Mouse (Mus musculus): Measurements from ENCODE around the gene Rab24. TPM values are rescaled to one million over a fixed set of nuclear protein-coding genes. Genes with fewer than 3 reads are reported as not detected.
A peak's percentile ranks its signal among the peaks of the same experiment; 100 is the strongest.

The Rab24 gene
- total RNA-seq, 2 experiments from 2014 or later: 31.4 to 34.3 TPM

- intact Hi-C loops (cut with DNase I): loop anchor here (2.0 to 5.0 kb wide), 2 partner anchors 62 to 71 kb away; no protein-coding TSS in a partner anchor
Measured at GRCm38 (mm10) chr13:55329683-55330566, 8.2 kb upstream of the Rab24 start, which contains the start of gene Mxd3. Gene Mxd3 (minus strand): TSS chr13:55329823.

DNA sequence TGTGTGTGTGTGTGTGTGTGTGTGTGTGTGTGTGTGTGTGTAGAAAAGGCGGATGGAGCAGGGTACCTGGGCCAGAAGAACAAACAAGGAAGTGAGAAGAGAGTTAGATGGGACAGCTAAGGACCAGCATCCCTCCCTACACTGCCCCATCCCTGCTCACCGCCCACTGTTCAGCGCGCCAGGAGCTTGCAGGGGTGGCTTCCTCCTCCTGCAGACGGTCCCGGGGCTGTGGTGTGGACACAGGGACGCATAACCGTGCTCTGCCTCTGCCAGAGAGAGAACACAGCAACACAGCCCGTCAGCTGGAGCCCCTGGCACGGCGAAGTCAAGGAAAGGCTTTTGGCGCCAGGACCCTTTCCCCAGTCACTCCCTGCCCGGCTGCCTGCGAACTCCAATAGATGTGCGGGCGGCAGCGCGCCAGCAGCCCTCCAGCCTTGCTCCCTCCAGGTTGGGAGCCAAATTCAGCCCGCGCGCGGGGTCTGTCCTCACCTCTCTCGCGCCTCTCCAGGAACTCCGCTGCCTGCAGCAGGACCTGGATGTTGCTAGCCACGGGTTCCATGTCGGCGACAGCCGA is 7.5 kb upstream of the Rab24 start:
- intact Hi-C loops (cut with DNase I): loop anchor here (5.0 kb wide), 1 partner anchor 63 kb away; no protein-coding TSS in a partner anchor
- peak; percentile 44 to 45 for DNase-seq

More at GRCm38 (mm10) chr13:55329683-55330566, 8.2 kb upstream of the Rab24 start, which contains the start of gene Mxd3:
- DNase-seq: peak; percentile 83 to 85

- intact Hi-C loops (cut with DNase I): loop anchor here (5.0 kb wide), 1 partner anchor 64 kb away; no protein-coding TSS in a partner anchor
- DNase-seq: no peak
Measured at GRCm38 (mm10) chr13:55328641-55329040, 6.9 kb upstream of the Rab24 start.

DNA sequence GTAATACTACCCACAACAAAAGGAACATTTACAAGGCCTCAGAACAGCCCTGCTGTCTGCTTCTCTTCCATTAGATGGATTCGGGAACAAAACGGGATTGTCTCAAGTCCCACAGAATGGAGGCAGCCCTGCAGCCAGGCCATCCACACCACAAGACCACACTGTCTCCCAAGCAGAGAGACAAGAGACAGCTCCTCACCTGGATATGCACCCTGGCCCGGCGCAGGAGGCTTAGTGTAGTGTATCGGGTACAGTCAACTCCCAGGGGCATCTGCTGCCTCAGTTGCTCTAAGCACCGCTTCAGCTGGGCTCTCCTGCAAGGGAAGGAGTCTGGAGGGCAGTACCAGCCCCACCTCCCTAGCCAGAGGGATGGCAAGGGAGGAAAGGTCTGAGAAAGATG is 6.4 kb upstream of the Rab24 start:
- intact Hi-C loops (cut with DNase I): loop anchor here (5.0 kb wide), 1 partner anchor 64 kb away; no protein-coding TSS in a partner anchor
- no peak for DNase-seq

DNA sequence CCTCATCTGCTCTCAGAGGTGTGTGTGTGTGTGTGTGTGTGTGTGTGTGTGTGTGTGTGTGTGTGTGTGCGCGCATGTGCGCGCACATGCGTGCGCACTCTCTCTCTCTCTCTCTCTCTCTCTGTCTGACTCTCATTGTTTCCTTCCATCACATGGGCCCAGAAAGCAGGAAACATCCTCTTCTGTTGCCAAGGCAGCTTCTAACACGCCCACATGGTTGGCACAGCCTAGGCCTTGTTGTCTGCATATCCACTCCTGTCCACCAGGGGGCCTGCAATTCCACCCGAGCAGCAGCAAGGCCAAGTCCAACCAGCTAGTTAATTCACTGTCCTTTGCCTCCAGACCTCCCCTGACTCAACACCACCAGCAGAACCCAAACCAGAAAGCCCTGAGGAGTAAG is 5.9 kb upstream of the Rab24 start:
- peak; percentile 83 to 87 for DNase-seq
- intact Hi-C loops (cut with DNase I): loop anchor here (5.0 kb wide), 1 partner anchor 65 kb away; no protein-coding TSS in a partner anchor

GRCm38 (mm10) chr13:55327169-55327568 is 5.4 kb upstream of the Rab24 start:
- intact Hi-C loops (cut with DNase I): loop anchor here (5.0 kb wide), 1 partner anchor 65 kb away; no protein-coding TSS in a partner anchor
- DNase-seq: no peak

DNA sequence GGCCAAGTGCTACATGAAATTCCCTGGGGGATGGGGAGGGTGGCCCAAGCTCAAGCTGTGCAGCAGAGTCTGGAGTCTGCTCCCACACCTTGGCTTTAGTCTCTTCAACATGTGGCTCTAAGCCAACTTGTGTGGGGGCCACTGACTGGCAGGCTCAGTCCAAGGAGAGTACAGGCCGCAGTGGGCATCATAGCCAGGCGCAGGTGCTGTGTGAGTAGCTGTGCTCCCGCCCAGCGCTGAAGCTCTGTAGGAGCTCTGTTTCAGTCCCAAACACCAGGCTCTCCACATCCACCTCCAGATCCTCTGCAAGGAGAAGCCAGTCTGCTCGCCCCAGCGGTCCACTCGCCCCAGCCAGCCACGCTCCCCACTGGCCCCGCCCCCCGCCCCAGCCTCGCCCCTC is 3.9 kb upstream of the Rab24 start:
- no peak for DNase-seq
- intact Hi-C loops (cut with DNase I): loop anchor here (5.0 kb wide), 1 partner anchor 67 kb away; no protein-coding TSS in a partner anchor

DNA sequence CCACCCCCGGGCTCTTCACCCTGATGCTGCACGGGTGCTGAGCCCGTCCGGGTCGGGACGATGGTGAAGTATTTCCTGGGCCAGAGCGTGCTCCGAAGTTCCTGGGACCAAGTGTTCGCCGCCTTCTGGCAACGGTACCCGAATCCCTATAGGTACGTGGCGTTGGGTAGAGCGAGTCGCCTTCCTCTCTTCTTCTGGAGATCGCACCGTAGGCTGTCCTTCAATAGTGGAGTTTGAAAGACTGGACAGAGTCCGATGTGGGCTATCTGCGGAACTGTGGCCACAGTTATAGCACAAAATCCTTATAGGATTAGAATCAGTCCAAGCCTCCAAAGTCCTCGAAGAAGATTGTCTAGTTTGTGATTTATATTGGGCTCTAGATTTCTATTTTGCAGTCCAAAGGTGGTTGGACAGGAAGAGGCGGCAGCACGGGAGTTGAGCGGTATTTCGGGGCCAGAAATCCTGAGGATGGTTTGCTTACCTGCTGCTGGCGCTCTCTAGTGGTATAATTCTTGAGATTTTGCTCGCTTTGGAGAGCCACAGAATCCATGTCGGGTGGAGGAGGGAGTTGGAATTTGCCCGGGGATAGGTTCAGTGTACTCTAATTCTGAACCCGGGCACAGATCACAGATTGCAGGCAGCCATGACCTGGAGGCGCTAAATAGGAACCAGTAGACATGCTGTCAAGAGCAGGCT is 532 bp upstream of the Rab24 start:
- peak in 1 of 2 experiments; percentile 42 for DNase-seq
- intact Hi-C loops (cut with DNase I): no loop called here

GRCm38 (mm10) chr13:55319931-55320533 is 1.7 kb downstream of the Rab24 start, which contains the start of gene Prelid1:
Gene Prelid1 (plus strand): TSS chr13:55320500.
- no peak for DNase-seq
- intact Hi-C loops (cut with DNase I): no loop called here

DNA sequence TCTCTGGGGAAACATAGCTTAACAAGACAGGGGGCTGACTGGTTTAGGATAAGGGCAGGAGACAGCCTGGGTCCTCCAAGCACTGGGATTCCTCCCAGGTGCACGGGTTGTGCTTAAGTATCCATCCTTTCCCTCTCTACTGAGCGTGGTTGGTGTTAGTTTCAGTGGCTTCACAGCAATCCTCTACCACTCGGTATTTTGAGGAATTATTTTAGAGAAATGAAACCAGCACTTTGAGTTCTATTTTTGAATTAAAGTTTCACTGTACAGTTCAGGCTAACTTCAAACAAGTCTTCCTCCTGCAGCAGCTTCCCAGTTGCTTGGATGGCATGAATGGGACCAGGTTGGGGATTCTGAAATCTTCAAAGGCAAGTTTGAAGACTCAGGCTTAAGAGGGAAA is 3.4 kb downstream of the Rab24 start:
- intact Hi-C loops (cut with DNase I): no loop called here
- DNase-seq: no peak

- DNase-seq: no peak
- intact Hi-C loops (cut with DNase I): no loop called here
Measured at GRCm38 (mm10) chr13:55314891-55315412, 6.8 kb downstream of the Rab24 start.

GRCm38 (mm10) chr13:55313051-55313450 is 8.7 kb downstream of the Rab24 start:
- intact Hi-C loops (cut with DNase I): no loop called here
- DNase-seq: no peak

DNA sequence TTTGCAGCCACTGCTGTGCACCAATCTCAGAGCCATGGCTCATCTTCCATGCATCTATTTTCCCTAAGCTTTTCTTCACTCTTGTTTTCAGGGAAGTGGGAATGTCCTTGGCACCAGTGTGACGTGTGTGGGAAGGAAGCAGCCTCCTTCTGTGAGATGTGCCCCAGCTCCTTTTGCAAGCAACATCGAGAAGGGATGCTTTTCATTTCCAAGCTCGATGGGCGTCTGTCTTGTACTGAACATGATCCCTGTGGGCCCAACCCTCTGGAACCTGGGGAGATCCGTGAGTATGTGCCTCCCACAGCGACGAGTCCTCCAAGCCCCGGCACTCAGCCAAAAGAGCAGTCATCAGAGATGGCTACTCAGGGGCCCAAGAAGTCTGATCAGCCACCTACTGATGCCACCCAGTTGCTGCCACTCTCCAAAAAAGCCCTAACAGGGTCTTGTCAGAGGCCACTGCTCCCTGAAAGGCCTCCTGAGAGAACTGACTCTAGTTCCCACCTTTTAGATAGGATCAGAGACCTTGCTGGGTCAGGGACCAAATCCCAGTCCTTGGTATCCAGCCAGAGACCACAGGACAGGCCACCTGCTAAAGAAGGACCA is 9.6 kb downstream of the Rab24 start:
- DNase-seq: no peak
- intact Hi-C loops (cut with DNase I): no loop called here

DNA sequence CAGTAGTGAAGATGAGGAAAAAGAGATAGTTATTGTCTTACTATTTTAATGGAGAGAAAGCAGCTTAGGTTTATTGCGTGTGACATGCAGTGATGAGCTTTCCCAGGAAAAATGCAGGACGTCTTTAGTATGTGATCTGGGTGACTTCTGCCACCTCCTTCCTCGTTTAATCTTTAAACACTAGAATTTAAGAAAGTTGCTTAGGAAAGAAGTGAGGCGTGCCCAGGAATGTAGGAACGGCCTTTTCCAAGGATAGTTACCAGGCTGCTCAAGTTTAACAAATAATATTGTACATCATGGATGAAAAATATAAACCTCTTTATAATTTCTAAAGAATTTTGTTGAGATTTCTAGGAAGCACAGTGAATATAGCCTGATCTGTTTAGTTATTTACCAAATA is 20.8 kb downstream of the Rab24 start:
- no peak for DNase-seq
- intact Hi-C loops (cut with DNase I): no loop called here

- intact Hi-C loops (cut with DNase I): no loop called here
- DNase-seq: no peak
Measured at GRCm38 (mm10) chr13:55296760-55297159, 25.0 kb downstream of the Rab24 start.

- intact Hi-C loops (cut with DNase I): loop anchor here (10.0 kb wide), 1 partner anchor 104 kb away; no protein-coding TSS in a partner anchor
- no peak for DNase-seq
Measured at GRCm38 (mm10) chr13:55288854-55289253, 32.9 kb downstream of the Rab24 start.

GRCm38 (mm10) chr13:55277646-55278045 is 44.1 kb downstream of the Rab24 start:
- intact Hi-C loops (cut with DNase I): no loop called here
- no peak for DNase-seq

DNA sequence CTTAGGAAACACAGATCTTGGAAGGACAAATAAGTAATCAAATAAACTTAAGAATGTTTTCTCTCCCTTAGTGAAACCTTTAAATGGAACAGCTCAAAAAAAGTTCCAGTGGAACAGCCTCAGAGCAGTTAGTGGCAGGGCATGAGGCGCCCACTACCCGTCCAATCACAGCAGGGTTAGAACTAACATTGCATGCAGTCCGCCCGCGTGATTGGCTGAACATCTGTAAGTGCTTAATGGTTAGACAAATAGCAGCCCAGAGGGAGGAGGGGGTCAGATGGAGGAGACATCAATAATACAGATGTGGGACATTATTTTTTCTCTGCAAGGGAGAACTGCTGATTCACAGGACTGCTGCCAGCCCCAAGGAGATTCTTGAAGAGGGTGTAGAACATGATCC is 44.5 kb downstream of the Rab24 start:
- intact Hi-C loops (cut with DNase I): no loop called here
- DNase-seq: no peak

Measured in heart, postnatal 14 days (tissue).